16 mouse cellular contexts compared by ENCODE assay signal in the genomic region with DNA sequence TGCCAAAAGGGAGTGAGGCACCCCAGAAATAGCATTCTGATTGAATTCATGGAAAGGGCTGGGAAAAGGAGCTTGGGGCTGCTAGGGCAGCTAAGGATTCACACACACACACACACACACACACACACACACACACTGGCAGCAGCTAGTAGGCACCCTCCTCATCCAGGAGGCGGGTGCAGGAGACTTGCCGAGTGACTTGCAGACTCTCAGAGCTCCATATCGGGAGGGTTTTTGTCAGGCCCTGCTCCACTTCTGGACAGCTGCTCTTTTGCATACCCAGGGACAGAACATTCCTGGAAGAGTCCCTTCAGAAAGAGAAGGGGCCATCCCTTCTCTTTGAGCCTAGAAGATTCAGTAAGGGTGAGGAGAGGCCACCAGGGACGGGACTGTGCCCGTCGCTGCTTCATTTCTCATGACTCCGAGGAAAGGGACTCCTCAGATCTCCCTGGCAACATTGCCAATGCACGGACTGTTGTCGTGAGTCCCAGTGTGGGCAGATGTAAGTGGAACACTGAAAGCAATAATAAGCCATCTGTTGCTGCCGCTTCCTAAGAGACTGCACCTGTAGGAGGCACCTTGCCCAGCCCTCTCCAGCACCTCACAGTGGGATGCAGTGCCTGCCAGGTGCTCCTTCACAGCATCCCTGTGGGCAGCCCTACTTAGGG.
DNase-seq lines count a peak whose midpoint lies in the region; ATAC-seq and TF ChIP-seq lines count a peak whose summit lies in the region.
"Had no signal": no experiment of that assay in that cellular context is flagged by ENCODE, and none has a peak within 500 bp of the region (broad histone marks: within the 10 kb centered on the region; RNA-seq: fewer than 3 reads in every experiment).

No protein-coding gene starts in this region.

- ATAC-seq in midbrain, postnatal 0 days (ENCODE audit: low FRiP score), result no peak
- ATAC-seq in midbrain, embryonic 11.5 days (ENCODE audit: low FRiP score), result no peak
- no peak for ATAC-seq in erythroblast, adult 5-6 weeks (replicated peaks; ENCODE audit: low FRiP score, poor library complexity, severe bottlenecking)
- ATAC-seq: inflammation-experienced regulatory T-cells, adult 6 months; liver, postnatal 0 days had no signal

- no peaks in the 10 kb centered on the region for H3K27me3 ChIP-seq in midbrain, postnatal 0 days (ENCODE audit: insufficient read depth, low read length)
- no peaks in the 10 kb centered on the region for H3K27me3 ChIP-seq in midbrain, embryonic 11.5 days (ENCODE audit: control insufficient read depth, insufficient read depth, low read length)
- H3K27me3 ChIP-seq: embryonic facial prominence, embryonic 13.5 days had no signal

- no peak overlapping the region; the same call in 1 of the 2 replicates for H3K9ac ChIP-seq in midbrain, postnatal 0 days (replicated peaks; ENCODE audit: low read length, poor library complexity, severe bottlenecking)
- H3K9ac ChIP-seq in midbrain, embryonic 11.5 days (ENCODE audit: low read length), result no peak overlapping the region
- H3K9ac ChIP-seq: embryonic facial prominence, embryonic 13.5 days; limb, embryonic 13.5 days; liver, postnatal 0 days had no signal

- DNase-seq in cerebellum, adult 11 months, result peak; percentile 26
- DNase-seq in cerebellum, postnatal 10 days, result no peak
- DNase-seq in midbrain, postnatal 0 days (ENCODE audit: low spot score), result peak; percentile 47
- no peak for DNase-seq in midbrain, embryonic 11.5 days (ENCODE audit: low spot score, missing footprints)
- DNase-seq in left cerebral cortex, postnatal 25 days (ENCODE audit: low spot score in 2 of 2), result peak; percentile 61 to 68
- peak; percentile 70 for DNase-seq in telencephalon, adult 2 months (ENCODE audit: low read depth, low spot score)
- no peak for DNase-seq in natural killer cell, adult 2 months (ENCODE audit: low spot score in 2 of 2)
- DNase-seq: adrenal gland, adult 2 months; heart, postnatal 36 days; kidney, postnatal 14 days; liver, postnatal 0 days had no signal

- no peak for TF ChIP-seq CTCF in midbrain, postnatal 0 days (IDR thresholded peaks at IDR 0.05)

- H3K4me2 ChIP-seq in midbrain, postnatal 0 days (ENCODE audit: low read depth, low read length, poor library complexity, severe bottlenecking), result no peak overlapping the region
- no peak overlapping the region for H3K4me2 ChIP-seq in midbrain, embryonic 11.5 days
- H3K4me2 ChIP-seq: embryonic facial prominence, embryonic 13.5 days had no signal

- no peak overlapping the region for H3K27ac ChIP-seq in midbrain, postnatal 0 days (ENCODE audit: low read depth, low read length)
- H3K27ac ChIP-seq in midbrain, embryonic 11.5 days (ENCODE audit: low read depth, low read length), result no peak overlapping the region
- H3K27ac ChIP-seq: embryonic facial prominence, embryonic 13.5 days; limb, embryonic 13.5 days; macrophage had no signal

- 32% methylated on average over 10 of the region's 10 CpGs for WGBS in midbrain, postnatal 0 days
- WGBS in midbrain, embryonic 11.5 days, result 55% methylated on average over 10 of the region's 10 CpGs

- H3K4me3 ChIP-seq in midbrain, postnatal 0 days (ENCODE audit: low read depth, low read length), result no peak overlapping the region
- H3K4me3 ChIP-seq in midbrain, embryonic 11.5 days (ENCODE audit: low read depth, low read length), result no peak overlapping the region
- H3K4me3 ChIP-seq: embryonic facial prominence, embryonic 13.5 days; limb, embryonic 13.5 days had no signal

- H3K9me3 ChIP-seq in midbrain, postnatal 0 days (ENCODE audit: low read length), result no peaks in the 10 kb centered on the region
- no peaks in the 10 kb centered on the region; the same call in 1 of the 2 replicates for H3K9me3 ChIP-seq in midbrain, embryonic 11.5 days (ENCODE audit: control insufficient read depth, low read length)

- H3K36me3 ChIP-seq in midbrain, postnatal 0 days (ENCODE audit: insufficient read depth, low read length), result no peaks in the 10 kb centered on the region
- H3K36me3 ChIP-seq in midbrain, embryonic 11.5 days (ENCODE audit: control insufficient read depth, insufficient read depth, low read length), result no peaks in the 10 kb centered on the region
- H3K36me3 ChIP-seq: embryonic facial prominence, embryonic 13.5 days; limb, embryonic 13.5 days had no signal

- peaks cover 7% of the 10 kb centered on the region for H3K4me1 ChIP-seq in midbrain, postnatal 0 days (ENCODE audit: insufficient read depth, low read length)
- H3K4me1 ChIP-seq in midbrain, embryonic 11.5 days (ENCODE audit: control insufficient read depth, insufficient read depth, low read length), result no peaks in the 10 kb centered on the region

- intact Hi-C loops in left cerebral cortex, postnatal 25 days (cut with DNase I), result no loop called here

Comparison
In these comparisons a context has a peak if more than half of its experiments do, and no peak if none do; other contexts are left out.
1. DNase-seq: peak in cerebellum, adult 11 months (single experiment), midbrain, postnatal 0 days (single experiment), left cerebral cortex, postnatal 25 days (2 of 2) and telencephalon, adult 2 months (single experiment); none in cerebellum, postnatal 10 days (0 of 2), midbrain, embryonic 11.5 days (single experiment) and natural killer cell, adult 2 months (0 of 2).